Mouse (Mus musculus) forebrain, embryonic 13.5 days (tissue): ENCODE measurements around the gene Nanos3. TPM values are rescaled to one million over a fixed set of nuclear protein-coding genes. Genes with fewer than 3 reads are reported as not detected.

Experiments used
- ATAC-seq: fragments of 200-750 bp; cut with Nextera tagmentation; 2 replicates; pipeline ENCODE4 v1.8.0; 2017
- H3K27ac ChIP-seq: fragments of 300-500 bp; sonication (generic); 2 replicates; pipeline ENCODE4 v1.5.1; 2015; ENCODE audit warnings: inconsistent platforms, mild to moderate bottlenecking, moderate library complexity
- H3K27me3 ChIP-seq: fragments of 300-500 bp; sonication (generic); 2 replicates; pipeline ENCODE4 v1.6.1; 2015; ENCODE audit warnings: mild to moderate bottlenecking, inconsistent platforms
- H3K36me3 ChIP-seq: fragments of 300-500 bp; sonication (generic); 2 replicates; pipeline ENCODE4 v1.6.1; 2015; ENCODE audit warnings: mild to moderate bottlenecking, inconsistent platforms; ENCODE audit not compliant: poor library complexity, severe bottlenecking
- H3K4me1 ChIP-seq: fragments of 300-500 bp; sonication (generic); 2 replicates; pipeline ENCODE4 v1.6.1; 2015; ENCODE audit warnings: inconsistent platforms
- H3K4me2 ChIP-seq: fragments of 300-500 bp; sonication (generic); 2 replicates; pipeline ENCODE4 v1.6.1; 2015; ENCODE audit warnings: inconsistent platforms, mild to moderate bottlenecking, moderate library complexity
- H3K4me3 ChIP-seq: fragments of 300-500 bp; sonication (generic); 2 replicates; pipeline ENCODE4 v1.5.1; 2015; ENCODE audit warnings: mild to moderate bottlenecking, inconsistent platforms
- H3K9ac ChIP-seq: fragments of 300-500 bp; sonication (generic); 2 replicates; pipeline ENCODE4 v1.6.1; 2015; ENCODE audit warnings: mild to moderate bottlenecking, inconsistent platforms
- H3K9me3 ChIP-seq: fragments of 300-500 bp; sonication (generic); replicated peaks from 2 replicates; pipeline ENCODE4 v1.6.1; 2016; ENCODE audit warnings: inconsistent platforms
- WGBS: fragments of 180-500 bp; shearing (Covaris S2); methylation state at CpG from one replicate; pipeline ENCODE4 v1.1.7; 2015; 5-methylcytosine and 5-hydroxymethylcytosine counted together
- polyA plus RNA-seq: library from polyadenylated mRNA; unstranded; fragments of >200 nt; fragmentation: Nextera tagmentation; extraction: Ambion mirVana; gene quantifications from 2 replicates; pipeline ENCODE4 v1.2.1, GENCODE M21; 2015

The Nanos3 gene
- polyA plus RNA-seq, 1 experiment from 2014 or later, result 6.5 TPM

- Histone ChIP-seq H3K27ac (peak overlapping the region; percentile 89), H3K27me3 (no peaks in the 10 kb centered on the region), H3K9ac (no peak overlapping the region), H3K4me3 (no peak overlapping the region), H3K36me3 (no peaks in the 10 kb centered on the region), H3K4me2 (peak overlapping the region; percentile 83; the same call in 1 of the 2 replicates), H3K9me3 (no peaks in the 10 kb centered on the region), H3K4me1 (peaks cover 69% of the 10 kb centered on the region)
- 50% methylated on average over 11 of the region's 11 CpGs for WGBS
- ATAC-seq, result no peak
Observed at GRCm38 (mm10) chr8:84199348-84200125, 14.5 kb upstream of the Nanos3 start.

GRCm38 (mm10) chr8:84198871-84199270 lies 13.9 kb upstream of the Nanos3 start:
- Histone ChIP-seq H3K9me3 (no peaks in the 10 kb centered on the region), H3K27ac (peak overlapping the region; percentile 89), H3K27me3 (no peaks in the 10 kb centered on the region), H3K9ac (no peak overlapping the region), H3K4me2 (peak overlapping the region; percentile 73), H3K4me1 (peaks cover 65% of the 10 kb centered on the region), H3K36me3 (no peaks in the 10 kb centered on the region), H3K4me3 (no peak overlapping the region)
- ATAC-seq, result no peak
- 15% methylated on average over 4 of the region's 4 CpGs for WGBS

GRCm38 (mm10) chr8:84197922-84198774 lies 13.1 kb upstream of the Nanos3 start:
- Histone ChIP-seq H3K4me1 (peaks cover 59% of the 10 kb centered on the region), H3K27me3 (no peaks in the 10 kb centered on the region), H3K4me3 (peak overlapping the region; percentile 51), H3K9ac (peak overlapping the region; percentile 65), H3K36me3 (no peaks in the 10 kb centered on the region), H3K4me2 (peak overlapping the region; percentile 73), H3K9me3 (no peaks in the 10 kb centered on the region), H3K27ac (peak overlapping the region; percentile 89)
- peak; percentile 71 for ATAC-seq
- 1% methylated on average over 30 of the region's 30 CpGs for WGBS

GRCm38 (mm10) chr8:84197141-84197921 lies 12.3 kb upstream of the Nanos3 start:
- Histone ChIP-seq H3K36me3 (no peaks in the 10 kb centered on the region), H3K4me1 (peaks cover 60% of the 10 kb centered on the region), H3K27ac (peak overlapping the region; percentile 89), H3K9me3 (no peaks in the 10 kb centered on the region), H3K9ac (peak overlapping the region; percentile 65), H3K4me3 (peak overlapping the region; percentile 51), H3K4me2 (peak overlapping the region; percentile 73), H3K27me3 (no peaks in the 10 kb centered on the region)
- whole genome bisulfite sequencing, result 2% methylated on average over 43 of the region's 43 CpGs
- ATAC-seq, result peak; percentile 41

- no peak for ATAC-seq
- H3K4me1 ChIP-seq, result peaks cover 43% of the 10 kb centered on the region
- no peak overlapping the region for H3K27ac ChIP-seq
- H3K4me2 ChIP-seq, result no peak overlapping the region
- no peak overlapping the region for H3K9ac ChIP-seq
- H3K27me3 ChIP-seq, result no peaks in the 10 kb centered on the region
- 64% methylated on average over 3 of the region's 3 CpGs for WGBS
- H3K36me3 ChIP-seq, result no peaks in the 10 kb centered on the region
- no peak overlapping the region for H3K4me3 ChIP-seq
- no peaks in the 10 kb centered on the region for H3K9me3 ChIP-seq
Observed at GRCm38 (mm10) chr8:84194224-84194743, 9.3 kb upstream of the Nanos3 start.

- H3K4me2 ChIP-seq, result no peak overlapping the region
- no peak overlapping the region for H3K9ac ChIP-seq
- H3K4me3 ChIP-seq, result no peak overlapping the region
- no peaks in the 10 kb centered on the region for H3K27me3 ChIP-seq
- 82% methylated on average over 5 of the region's 5 CpGs for WGBS
- no peak overlapping the region for H3K27ac ChIP-seq
- H3K36me3 ChIP-seq, result no peaks in the 10 kb centered on the region
- peaks cover 36% of the 10 kb centered on the region for H3K4me1 ChIP-seq
- no peaks in the 10 kb centered on the region for H3K9me3 ChIP-seq
- ATAC-seq, result no peak
Observed at GRCm38 (mm10) chr8:84193566-84193965, 8.5 kb upstream of the Nanos3 start.

- no peaks in the 10 kb centered on the region for H3K36me3 ChIP-seq
- no peaks in the 10 kb centered on the region for H3K27me3 ChIP-seq
- no peak overlapping the region; the same call in 1 of the 2 replicates for H3K4me2 ChIP-seq
- 73% methylated on average over 4 of the region's 4 CpGs for WGBS
- H3K4me1 ChIP-seq, result peaks cover 32% of the 10 kb centered on the region
- no peaks in the 10 kb centered on the region for H3K9me3 ChIP-seq
- no peak overlapping the region for H3K27ac ChIP-seq
- H3K9ac ChIP-seq, result no peak overlapping the region
- ATAC-seq, result no peak
- H3K4me3 ChIP-seq, result no peak overlapping the region
Observed at GRCm38 (mm10) chr8:84193161-84193560, 8.1 kb upstream of the Nanos3 start.

GRCm38 (mm10) chr8:84192555-84192954 lies 7.5 kb upstream of the Nanos3 start:
- H3K4me3 ChIP-seq, result 0 out of 2 replicates have a peak overlapping the region, but pooled peaks have one; percentile 9
- H3K36me3 ChIP-seq, result no peaks in the 10 kb centered on the region
- H3K27me3 ChIP-seq, result no peaks in the 10 kb centered on the region
- 7% methylated on average over 33 of the region's 33 CpGs for WGBS
- ATAC-seq, result peak; percentile 67
- H3K9ac ChIP-seq, result 0 out of 2 replicates have a peak overlapping the region, but pooled peaks have one; percentile 22
- peaks cover 26% of the 10 kb centered on the region for H3K4me1 ChIP-seq
- no peaks in the 10 kb centered on the region for H3K9me3 ChIP-seq
- H3K27ac ChIP-seq, result no peak overlapping the region; the same call in 1 of the 2 replicates
- H3K4me2 ChIP-seq, result peak overlapping the region; percentile 44

- H3K27me3 ChIP-seq, result no peaks in the 10 kb centered on the region
- WGBS, result 43% methylated on average over 13 of the region's 13 CpGs
- H3K9me3 ChIP-seq, result no peaks in the 10 kb centered on the region
- H3K4me3 ChIP-seq, result 0 out of 2 replicates have a peak overlapping the region, but pooled peaks have one; percentile 9
- H3K27ac ChIP-seq, result peak overlapping the region; percentile 58
- ATAC-seq, result peak; percentile 46; the same call in 1 of the 2 replicates
- H3K36me3 ChIP-seq, result no peaks in the 10 kb centered on the region
- H3K9ac ChIP-seq, result peak overlapping the region; percentile 22; the same call in 1 of the 2 replicates
- H3K4me1 ChIP-seq, result peaks cover 24% of the 10 kb centered on the region
- peak overlapping the region; percentile 44 for H3K4me2 ChIP-seq
Observed at GRCm38 (mm10) chr8:84192023-84192422, 7.0 kb upstream of the Nanos3 start.

GRCm38 (mm10) chr8:84190191-84190867 lies 5.3 kb upstream of the Nanos3 start:
- ATAC-seq, result no peak
- H3K9me3 ChIP-seq, result no peaks in the 10 kb centered on the region
- no peaks in the 10 kb centered on the region for H3K27me3 ChIP-seq
- no peak overlapping the region for H3K27ac ChIP-seq
- H3K36me3 ChIP-seq, result no peaks in the 10 kb centered on the region
- H3K4me1 ChIP-seq, result peaks cover 28% of the 10 kb centered on the region
- H3K9ac ChIP-seq, result no peak overlapping the region
- 93% methylated on average over 7 of the region's 7 CpGs for WGBS
- no peak overlapping the region for H3K4me2 ChIP-seq
- no peak overlapping the region for H3K4me3 ChIP-seq

- 67% methylated on average over 4 of the region's 4 CpGs for WGBS
- no peak overlapping the region for H3K4me3 ChIP-seq
- no peaks in the 10 kb centered on the region for H3K27me3 ChIP-seq
- H3K27ac ChIP-seq, result no peak overlapping the region
- H3K4me1 ChIP-seq, result peaks cover 31% of the 10 kb centered on the region
- no peaks in the 10 kb centered on the region for H3K9me3 ChIP-seq
- ATAC-seq, result no peak
- H3K36me3 ChIP-seq, result no peaks in the 10 kb centered on the region
- no peak overlapping the region for H3K4me2 ChIP-seq
- no peak overlapping the region for H3K9ac ChIP-seq
Observed at GRCm38 (mm10) chr8:84189603-84190002, 4.6 kb upstream of the Nanos3 start.
